Mouse (Mus musculus) midbrain, postnatal 0 days (tissue): ENCODE measurements around the gene A2ml1. TPM values are rescaled to one million over a fixed set of nuclear protein-coding genes. Genes with fewer than 3 reads are reported as not detected.

Experiments used
- ATAC-seq: fragments of 200-750 bp; cut with Nextera tagmentation; 2 replicates; pipeline ENCODE4 v1.8.0; 2017; ENCODE audit warnings: moderate number of reproducible peaks, mild to moderate bottlenecking, moderate TSS enrichment, moderate library complexity; ENCODE audit not compliant: low FRiP score
- DNase-seq: peaks from one replicate; pipeline ENCODE4 v3.0.0-alpha.2; 2015; ENCODE audit warnings: low spot score
- H3K27ac ChIP-seq: fragments of 300-500 bp; sonication (generic); 2 replicates; pipeline ENCODE4 v1.5.1; 2014; ENCODE audit warnings: low read depth, mild to moderate bottlenecking, low read length, mixed read lengths
- H3K27me3 ChIP-seq: fragments of 300-500 bp; sonication (generic); 2 replicates; pipeline ENCODE4 v1.6.1; 2014; ENCODE audit warnings: low read length, control low read depth, mixed read lengths; ENCODE audit not compliant: insufficient read depth
- H3K36me3 ChIP-seq: fragments of 300-500 bp; sonication (generic); 2 replicates; pipeline ENCODE4 v1.6.1; 2014; ENCODE audit warnings: low read length, control low read depth, mixed read lengths; ENCODE audit not compliant: insufficient read depth
- H3K4me1 ChIP-seq: fragments of 300-500 bp; sonication (generic); 2 replicates; pipeline ENCODE4 v1.6.1; 2014; ENCODE audit warnings: mild to moderate bottlenecking, control low read depth, antibody characterized with exemption, low read length, mixed read lengths; ENCODE audit not compliant: insufficient read depth
- H3K4me2 ChIP-seq: fragments of 300-500 bp; sonication (generic); 2 replicates; pipeline ENCODE4 v1.6.1; 2014; ENCODE audit warnings: low read depth, mild to moderate bottlenecking, low read length, mixed read lengths; ENCODE audit not compliant: poor library complexity, severe bottlenecking
- H3K4me3 ChIP-seq: fragments of 300-500 bp; sonication (generic); 2 replicates; pipeline ENCODE4 v1.5.1; 2014; ENCODE audit warnings: low read depth, mild to moderate bottlenecking, low read length, moderate library complexity
- H3K9ac ChIP-seq: fragments of 300-500 bp; sonication (generic); replicated peaks from 2 replicates; pipeline ENCODE4 v1.6.1; 2014; ENCODE audit warnings: mild to moderate bottlenecking, low read length, moderate library complexity, mixed read lengths; ENCODE audit not compliant: poor library complexity, severe bottlenecking
- H3K9me3 ChIP-seq: fragments of 300-500 bp; sonication (generic); 2 replicates; pipeline ENCODE4 v1.6.1; 2016; ENCODE audit warnings: low read length, control low read depth
- CTCF ChIP-seq: IDR thresholded peaks from 2 replicates; pipeline ENCODE4 v1.5.1; 2016; ENCODE audit warnings: antibody characterized with exemption, mild to moderate bottlenecking
- WGBS: fragments of 180-500 bp; shearing (Covaris S2); extraction: QIAGEN DNeasy Blood & Tissue Kit; methylation state at CpG from one replicate; pipeline ENCODE4 v1.1.7; 2014; 5-methylcytosine and 5-hydroxymethylcytosine counted together
- polyA plus RNA-seq: library from polyadenylated mRNA; unstranded; fragments of >200 nt; fragmentation: Nextera tagmentation; extraction: Ambion mirVana; gene quantifications from 2 replicates; pipeline ENCODE4 v1.2.1, GENCODE M21; 2015
- total RNA-seq: library from RNA; depleted of rRNA; stranded (reverse); fragments of >200 nt; gene quantifications from 2 replicates; pipeline ENCODE4 v1.2.3, GENCODE M21; 2014

A2ml1 gene
- total and polyA plus RNA-seq, 2 experiments from 2014 or later = 0.16 to 7.9 TPM

DNA sequence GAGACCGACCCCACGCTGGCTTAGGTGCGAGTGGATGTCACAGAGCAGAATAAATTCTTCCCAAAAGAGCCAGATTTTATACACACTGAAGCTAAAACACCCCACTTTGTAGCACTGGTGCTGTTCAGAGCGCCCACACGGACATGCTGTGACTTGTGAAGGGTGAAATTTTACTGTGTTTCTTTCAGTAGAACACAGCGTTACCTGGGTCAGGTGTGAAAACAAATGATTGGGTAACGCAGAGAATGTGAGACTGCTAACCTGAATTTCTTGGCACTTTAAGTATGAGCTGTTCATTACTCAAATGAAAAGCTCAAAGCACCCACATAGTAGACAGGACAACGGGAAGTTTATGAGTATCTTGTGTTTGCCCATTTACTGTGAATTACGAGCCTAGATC is 4.1 kb downstream of the A2ml1 start:
- Histone ChIP-seq H3K4me2 (no peak overlapping the region), H3K4me3 (no peak overlapping the region), H3K9ac (no peak overlapping the region), H3K27me3 (no peaks in the 10 kb centered on the region), H3K36me3 (no peaks in the 10 kb centered on the region), H3K9me3 (no peaks in the 10 kb centered on the region), H3K4me1 (no peaks in the 10 kb centered on the region), H3K27ac (no peak overlapping the region)
- ATAC-seq = no peak
- no peak for DNase-seq
- 87% methylated on average over 9 of the region's 9 CpGs for WGBS
- TF ChIP-seq CTCF = no peak

GRCm38 (mm10) chr6:128566589-128566988 is 14.8 kb downstream of the A2ml1 start:
- 93% methylated on average over 11 of the region's 11 CpGs for WGBS

GRCm38 (mm10) chr6:128554049-128554448 is 27.4 kb downstream of the A2ml1 start:
- no peak for TF ChIP-seq CTCF
- no peaks in the 10 kb centered on the region for H3K9me3 ChIP-seq
- no peaks in the 10 kb centered on the region for H3K36me3 ChIP-seq
- DNase-seq (no peak), ATAC-seq (no peak)
- whole genome bisulfite sequencing = 86% methylated on average over 7 of the region's 7 CpGs
- no peak overlapping the region for H3K4me3 ChIP-seq
- no peak overlapping the region for H3K9ac ChIP-seq
- H3K4me2 ChIP-seq = no peak overlapping the region
- H3K27ac ChIP-seq = no peak overlapping the region
- H3K4me1 ChIP-seq = no peaks in the 10 kb centered on the region
- no peaks in the 10 kb centered on the region for H3K27me3 ChIP-seq

More at GRCm38 (mm10) chr6:128566589-128566988, 14.8 kb downstream of the A2ml1 start:
- Histone ChIP-seq H3K4me2 (no peak overlapping the region), H3K27me3 (no peaks in the 10 kb centered on the region), H3K9ac (no peak overlapping the region), H3K4me1 (no peaks in the 10 kb centered on the region), H3K27ac (no peak overlapping the region), H3K9me3 (no peaks in the 10 kb centered on the region), H3K36me3 (no peaks in the 10 kb centered on the region), H3K4me3 (no peak overlapping the region)
- TF ChIP-seq CTCF = no peak
- ATAC-seq = no peak
- no peak for DNase-seq

GRCm38 (mm10) chr6:128549463-128550452 is 31.6 kb downstream of the A2ml1 start:
- 75% methylated on average over 15 of the region's 15 CpGs for WGBS
- no peaks in the 10 kb centered on the region for H3K9me3 ChIP-seq
- DNase-seq (no peak), ATAC-seq (no peak)
- no peaks in the 10 kb centered on the region for H3K27me3 ChIP-seq
- H3K36me3 ChIP-seq = no peaks in the 10 kb centered on the region
- no peak for TF ChIP-seq CTCF
- no peak overlapping the region for H3K4me3 ChIP-seq
- no peaks in the 10 kb centered on the region for H3K4me1 ChIP-seq
- H3K4me2 ChIP-seq = no peak overlapping the region
- H3K9ac ChIP-seq = no peak overlapping the region
- H3K27ac ChIP-seq = no peak overlapping the region

- Histone ChIP-seq H3K4me3 (no peak overlapping the region), H3K27ac (no peak overlapping the region), H3K27me3 (no peaks in the 10 kb centered on the region), H3K4me2 (no peak overlapping the region), H3K4me1 (no peaks in the 10 kb centered on the region), H3K36me3 (no peaks in the 10 kb centered on the region), H3K9ac (no peak overlapping the region), H3K9me3 (no peaks in the 10 kb centered on the region)
- 92% methylated on average over 10 of the region's 10 CpGs for WGBS
- no peak for TF ChIP-seq CTCF
- ATAC-seq = no peak
- no peak for DNase-seq
These were observed 32.9 kb downstream of the A2ml1 start for GRCm38 (mm10) chr6:128548532-128548931.

- no peak for TF ChIP-seq CTCF
- no peaks in the 10 kb centered on the region for H3K27me3 ChIP-seq
- DNase-seq = no peak
- WGBS = 89% methylated on average over 4 of the region's 4 CpGs
- no peaks in the 10 kb centered on the region for H3K36me3 ChIP-seq
- H3K4me1 ChIP-seq = no peaks in the 10 kb centered on the region
- H3K9me3 ChIP-seq = no peaks in the 10 kb centered on the region
- H3K4me3 ChIP-seq = no peak overlapping the region
- no peak overlapping the region for H3K4me2 ChIP-seq
- no peak overlapping the region for H3K27ac ChIP-seq
- ATAC-seq = no peak
- no peak overlapping the region for H3K9ac ChIP-seq
These were observed 36.0 kb downstream of the A2ml1 start for GRCm38 (mm10) chr6:128545402-128545801.
